Mouse (Mus musculus) liver, embryonic 11.5 days (tissue): Measurements from ENCODE around the gene Ylpm1. TPM values are rescaled to one million over a fixed set of nuclear protein-coding genes. Genes with fewer than 3 reads are reported as not detected.

ENCODE experiments used
- ATAC-seq: fragments of 200-750 bp; cut with Nextera tagmentation; replicated peaks from 2 replicates; pipeline ENCODE4 v1.8.0; 2017; ENCODE audit warnings: moderate number of reproducible peaks, mild to moderate bottlenecking, moderate TSS enrichment, moderate library complexity; ENCODE audit not compliant: low FRiP score
- DNase-seq: peaks from one replicate; pipeline ENCODE4 v3.0.0-alpha.2; 2017; ENCODE audit warnings: low spot score
- H3K27ac ChIP-seq: fragments of 300-500 bp; sonication (generic); 2 replicates; pipeline ENCODE4 v1.5.1; 2014; ENCODE audit warnings: mild to moderate bottlenecking, low read depth, low read length, control low read depth
- H3K27me3 ChIP-seq: fragments of 300-500 bp; sonication (generic); replicated peaks from 2 replicates; pipeline ENCODE4 v1.6.1; 2014; ENCODE audit warnings: low read length, mixed read lengths; ENCODE audit not compliant: control insufficient read depth, insufficient read depth
- H3K36me3 ChIP-seq: fragments of 300-500 bp; sonication (generic); 2 replicates; pipeline ENCODE4 v1.6.1; 2014; ENCODE audit warnings: mild to moderate bottlenecking, low read length, moderate library complexity, mixed read lengths; ENCODE audit not compliant: control insufficient read depth, insufficient read depth
- H3K4me1 ChIP-seq: fragments of 300-500 bp; sonication (generic); replicated peaks from 2 replicates; pipeline ENCODE4 v1.6.1; 2014; ENCODE audit warnings: low read length, mixed read lengths; ENCODE audit not compliant: control insufficient read depth, insufficient read depth
- H3K4me2 ChIP-seq: fragments of 300-500 bp; sonication (generic); 2 replicates; pipeline ENCODE4 v1.6.1; 2014; ENCODE audit warnings: mild to moderate bottlenecking, control low read depth, moderate library complexity
- H3K4me3 ChIP-seq: fragments of 300-500 bp; sonication (generic); 2 replicates; pipeline ENCODE4 v1.5.1; 2014; ENCODE audit warnings: low read depth, low read length, control low read depth
- H3K9ac ChIP-seq: fragments of 300-500 bp; sonication (generic); 2 replicates; pipeline ENCODE4 v1.6.1; 2014; ENCODE audit warnings: low read depth, low read length, control low read depth
- H3K9me3 ChIP-seq: fragments of 300-500 bp; sonication (generic); 2 replicates; pipeline ENCODE4 v1.6.1; 2016; ENCODE audit warnings: low read length, inconsistent platforms, mixed read lengths; ENCODE audit not compliant: control insufficient read depth
- whole genome bisulfite sequencing: fragments of 180-500 bp; shearing (Covaris S2); extraction: QIAGEN DNeasy Blood & Tissue Kit; methylation state at CpG from one replicate; pipeline ENCODE4 v1.1.7; 2014; 5-methylcytosine and 5-hydroxymethylcytosine counted together
- polyA plus RNA-seq: library from polyadenylated mRNA; unstranded; fragments of >200 nt; fragmentation: Nextera tagmentation; extraction: Ambion mirVana; gene quantifications from 2 replicates; pipeline ENCODE4 v1.2.1, GENCODE M21; 2014

Gene Ylpm1
- polyA plus RNA-seq, 1 experiment from 2014 or later: 30.7 TPM

GRCm38 (mm10) chr12:85094706-85095105, 98.6 kb downstream of the Ylpm1 start:
- H3K36me3 ChIP-seq: no peaks in the 10 kb centered on the region
- DNase-seq: no peak
- no peak overlapping the region for H3K4me2 ChIP-seq
- ATAC-seq: no peak
- H3K9ac ChIP-seq: no peak overlapping the region
- H3K9me3 ChIP-seq: no peaks in the 10 kb centered on the region
- no peak overlapping the region for H3K27ac ChIP-seq
- H3K4me3 ChIP-seq: no peak overlapping the region
- peaks cover 11% of the 10 kb centered on the region for H3K4me1 ChIP-seq
- 85% methylated on average over 10 of the region's 10 CpGs for WGBS
- H3K27me3 ChIP-seq: no peaks in the 10 kb centered on the region

- peaks cover 11% of the 10 kb centered on the region for H3K4me1 ChIP-seq
- no peak overlapping the region for H3K27ac ChIP-seq
- H3K36me3 ChIP-seq: no peaks in the 10 kb centered on the region
- no peaks in the 10 kb centered on the region for H3K9me3 ChIP-seq
- no peaks in the 10 kb centered on the region for H3K27me3 ChIP-seq
- ATAC-seq: no peak
- no peak overlapping the region for H3K4me2 ChIP-seq
- WGBS: 80% methylated on average over 11 of the region's 11 CpGs
- H3K9ac ChIP-seq: no peak overlapping the region
- H3K4me3 ChIP-seq: no peak overlapping the region
- no peak for DNase-seq
These were observed 99.0 kb downstream of the Ylpm1 start for GRCm38 (mm10) chr12:85095146-85095545.

- Histone ChIP-seq H3K4me3 (no peak overlapping the region), H3K27me3 (no peaks in the 10 kb centered on the region), H3K4me2 (no peak overlapping the region), H3K9me3 (no peaks in the 10 kb centered on the region), H3K9ac (no peak overlapping the region), H3K27ac (no peak overlapping the region), H3K4me1 (peaks cover 10% of the 10 kb centered on the region; the same call in 1 of the 2 replicates), H3K36me3 (no peaks in the 10 kb centered on the region)
- DNase-seq (no peak), ATAC-seq (no peak)
- 86% methylated on average over 7 of the region's 7 CpGs for WGBS
These were observed 99.7 kb downstream of the Ylpm1 start for GRCm38 (mm10) chr12:85095859-85096258.

GRCm38 (mm10) chr12:85101001-85101400, 104.9 kb downstream of the Ylpm1 start:
- no peaks in the 10 kb centered on the region for H3K27me3 ChIP-seq
- H3K27ac ChIP-seq: no peak overlapping the region
- no peak for ATAC-seq
- 79% methylated on average over 14 of the region's 14 CpGs for WGBS
- no peak overlapping the region for H3K4me3 ChIP-seq
- no peaks in the 10 kb centered on the region for H3K4me1 ChIP-seq
- DNase-seq: no peak
- no peaks in the 10 kb centered on the region for H3K36me3 ChIP-seq
- H3K9ac ChIP-seq: no peak overlapping the region
- H3K4me2 ChIP-seq: no peak overlapping the region
- H3K9me3 ChIP-seq: no peaks in the 10 kb centered on the region

- WGBS: 83% methylated on average over 5 of the region's 5 CpGs
- DNase-seq: no peak
- no peak overlapping the region for H3K9ac ChIP-seq
- no peak overlapping the region for H3K27ac ChIP-seq
- H3K9me3 ChIP-seq: no peaks in the 10 kb centered on the region
- no peak overlapping the region for H3K4me3 ChIP-seq
- H3K4me2 ChIP-seq: no peak overlapping the region
- H3K4me1 ChIP-seq: 0 out of 2 replicates have a peak, but pooled peaks cover 5% of the 10 kb centered on the region
- H3K36me3 ChIP-seq: no peaks in the 10 kb centered on the region
- H3K27me3 ChIP-seq: no peaks in the 10 kb centered on the region
- ATAC-seq: no peak
These were observed 105.5 kb downstream of the Ylpm1 start for GRCm38 (mm10) chr12:85101521-85102106.

GRCm38 (mm10) chr12:85103096-85103495, 107.0 kb downstream of the Ylpm1 start:
- no peak overlapping the region for H3K27ac ChIP-seq
- no peaks in the 10 kb centered on the region for H3K36me3 ChIP-seq
- H3K4me2 ChIP-seq: no peak overlapping the region
- no peaks in the 10 kb centered on the region for H3K27me3 ChIP-seq
- H3K4me1 ChIP-seq: 0 out of 2 replicates have a peak, but pooled peaks cover 6% of the 10 kb centered on the region
- H3K9me3 ChIP-seq: no peaks in the 10 kb centered on the region
- H3K9ac ChIP-seq: no peak overlapping the region
- no peak for DNase-seq
- WGBS: 77% methylated on average over 8 of the region's 8 CpGs
- no peak overlapping the region for H3K4me3 ChIP-seq
- ATAC-seq: no peak

- no peak overlapping the region for H3K4me3 ChIP-seq
- H3K4me2 ChIP-seq: no peak overlapping the region
- DNase-seq: no peak
- no peaks in the 10 kb centered on the region for H3K9me3 ChIP-seq
- H3K27ac ChIP-seq: no peak overlapping the region
- H3K36me3 ChIP-seq: no peaks in the 10 kb centered on the region
- ATAC-seq: no peak
- no peak overlapping the region for H3K9ac ChIP-seq
- H3K27me3 ChIP-seq: no peaks in the 10 kb centered on the region
- H3K4me1 ChIP-seq: peaks cover 14% of the 10 kb centered on the region
- WGBS: 83% methylated on average over 8 of the region's 8 CpGs
These were observed 108.7 kb downstream of the Ylpm1 start for GRCm38 (mm10) chr12:85104789-85105188.

GRCm38 (mm10) chr12:85106292-85106691, 110.2 kb downstream of the Ylpm1 start:
- Histone ChIP-seq H3K27ac (no peak overlapping the region), H3K27me3 (no peaks in the 10 kb centered on the region), H3K4me1 (peaks cover 16% of the 10 kb centered on the region), H3K9ac (no peak overlapping the region), H3K4me3 (no peak overlapping the region), H3K36me3 (no peaks in the 10 kb centered on the region), H3K9me3 (no peaks in the 10 kb centered on the region), H3K4me2 (peak overlapping the region; percentile 53)
- DNase-seq (no peak), ATAC-seq (no peak)
- 3% methylated on average over 8 of the region's 8 CpGs for WGBS

GRCm38 (mm10) chr12:85108643-85109042, 112.5 kb downstream of the Ylpm1 start:
- Histone ChIP-seq H3K9me3 (no peaks in the 10 kb centered on the region), H3K4me3 (no peak overlapping the region), H3K4me2 (no peak overlapping the region), H3K9ac (no peak overlapping the region), H3K27me3 (no peaks in the 10 kb centered on the region), H3K27ac (no peak overlapping the region), H3K36me3 (0 out of 2 replicates have a peak, but pooled peaks cover 2% of the 10 kb centered on the region), H3K4me1 (peaks cover 35% of the 10 kb centered on the region)
- 50% methylated on average over 3 of the region's 3 CpGs for WGBS
- ATAC-seq: no peak
- no peak for DNase-seq
